Mouse (Mus musculus): ENCODE data around the gene Fignl2. TPM values are rescaled to one million over a fixed set of nuclear protein-coding genes. Genes with fewer than 3 reads are reported as not detected.

The Fignl2 gene
- polyA plus RNA-seq, 1 experiment from 2014 or later = 0.04 TPM

GRCm38 (mm10) chr15:101075150-101075549, 3.2 kb downstream of the Fignl2 start:
- no peak overlapping the region for H3K4me2 ChIP-seq (ENCODE audit: low read length)
- peaks cover 22% of the 10 kb centered on the region for H3K4me1 ChIP-seq (ENCODE audit: control insufficient read depth, insufficient read depth, low read length)
- H3K9me3 ChIP-seq (replicated peaks; ENCODE audit: control insufficient read depth, low read length, poor library complexity, severe bottlenecking) = no peaks in the 10 kb centered on the region
- no peak overlapping the region for H3K9ac ChIP-seq (ENCODE audit: low read depth, low read length)
- WGBS = 72% methylated on average over 4 of the region's 4 CpGs
- no peak overlapping the region for H3K27ac ChIP-seq (ENCODE audit: low read length)
- H3K27me3 ChIP-seq (ENCODE audit: control insufficient read depth, insufficient read depth, low read depth, low read length) = peaks cover 4% of the 10 kb centered on the region; the same call in 1 of the 2 replicates
- H3K4me3 ChIP-seq (ENCODE audit: low read depth, low read length) = no peak overlapping the region
- H3K36me3 ChIP-seq (ENCODE audit: control insufficient read depth, insufficient read depth, low read length) = no peaks in the 10 kb centered on the region
- ATAC-seq = no peak

GRCm38 (mm10) chr15:101074067-101074466, 4.3 kb downstream of the Fignl2 start:
- Histone ChIP-seq H3K27me3 (ENCODE audit: control insufficient read depth, insufficient read depth, low read depth, low read length) (peaks cover 4% of the 10 kb centered on the region; the same call in 1 of the 2 replicates), H3K9ac (ENCODE audit: low read depth, low read length) (no peak overlapping the region), H3K27ac (ENCODE audit: low read length) (no peak overlapping the region), H3K36me3 (ENCODE audit: control insufficient read depth, insufficient read depth, low read length) (no peaks in the 10 kb centered on the region), H3K4me2 (ENCODE audit: low read length) (no peak overlapping the region), H3K4me1 (ENCODE audit: control insufficient read depth, insufficient read depth, low read length) (peaks cover 25% of the 10 kb centered on the region), H3K4me3 (ENCODE audit: low read depth, low read length) (no peak overlapping the region), H3K9me3 (replicated peaks; ENCODE audit: control insufficient read depth, low read length, poor library complexity, severe bottlenecking) (no peaks in the 10 kb centered on the region)
- WGBS = 68% methylated on average over 5 of the region's 5 CpGs
- no peak for ATAC-seq

GRCm38 (mm10) chr15:101072736-101073135, 5.6 kb downstream of the Fignl2 start:
- Histone ChIP-seq H3K4me3 (ENCODE audit: low read depth, low read length) (no peak overlapping the region), H3K27ac (ENCODE audit: low read length) (no peak overlapping the region), H3K4me1 (ENCODE audit: control insufficient read depth, insufficient read depth, low read length) (peaks cover 16% of the 10 kb centered on the region), H3K27me3 (ENCODE audit: control insufficient read depth, insufficient read depth, low read depth, low read length) (no peaks in the 10 kb centered on the region), H3K36me3 (ENCODE audit: control insufficient read depth, insufficient read depth, low read length) (no peaks in the 10 kb centered on the region), H3K4me2 (ENCODE audit: low read length) (no peak overlapping the region), H3K9ac (ENCODE audit: low read depth, low read length) (no peak overlapping the region), H3K9me3 (replicated peaks; ENCODE audit: control insufficient read depth, low read length, poor library complexity, severe bottlenecking) (no peaks in the 10 kb centered on the region)
- no peak for ATAC-seq
- 74% methylated on average over 2 of the region's 2 CpGs for WGBS

- no peak overlapping the region for H3K4me2 ChIP-seq (ENCODE audit: low read length)
- no peaks in the 10 kb centered on the region for H3K27me3 ChIP-seq (ENCODE audit: control insufficient read depth, insufficient read depth, low read depth, low read length)
- no peak overlapping the region for H3K27ac ChIP-seq (ENCODE audit: low read length)
- 42% methylated on average over 5 of the region's 5 CpGs for WGBS
- no peak overlapping the region for H3K9ac ChIP-seq (ENCODE audit: low read depth, low read length)
- no peaks in the 10 kb centered on the region for H3K36me3 ChIP-seq (ENCODE audit: control insufficient read depth, insufficient read depth, low read length)
- no peak overlapping the region for H3K4me3 ChIP-seq (ENCODE audit: low read depth, low read length)
- H3K9me3 ChIP-seq (replicated peaks; ENCODE audit: control insufficient read depth, low read length, poor library complexity, severe bottlenecking) = no peaks in the 10 kb centered on the region
- no peak for ATAC-seq
- peaks cover 11% of the 10 kb centered on the region; the same call in 1 of the 2 replicates for H3K4me1 ChIP-seq (ENCODE audit: control insufficient read depth, insufficient read depth, low read length)
Observed at GRCm38 (mm10) chr15:101070762-101071161, 7.6 kb downstream of the Fignl2 start.

GRCm38 (mm10) chr15:101069641-101070190, 8.7 kb downstream of the Fignl2 start:
- no peak overlapping the region for H3K4me2 ChIP-seq (ENCODE audit: low read length)
- no peak overlapping the region for H3K9ac ChIP-seq (ENCODE audit: low read depth, low read length)
- WGBS = 46% methylated on average over 9 of the region's 9 CpGs
- H3K27ac ChIP-seq (ENCODE audit: low read length) = no peak overlapping the region
- H3K27me3 ChIP-seq (ENCODE audit: control insufficient read depth, insufficient read depth, low read depth, low read length) = no peaks in the 10 kb centered on the region
- ATAC-seq = no peak
- no peaks in the 10 kb centered on the region for H3K9me3 ChIP-seq (replicated peaks; ENCODE audit: control insufficient read depth, low read length, poor library complexity, severe bottlenecking)
- no peak overlapping the region for H3K4me3 ChIP-seq (ENCODE audit: low read depth, low read length)
- peaks cover 9% of the 10 kb centered on the region; the same call in 1 of the 2 replicates for H3K4me1 ChIP-seq (ENCODE audit: control insufficient read depth, insufficient read depth, low read length)
- no peaks in the 10 kb centered on the region for H3K36me3 ChIP-seq (ENCODE audit: control insufficient read depth, insufficient read depth, low read length)

- Histone ChIP-seq H3K4me2 (ENCODE audit: low read length) (no peak overlapping the region), H3K27me3 (ENCODE audit: control insufficient read depth, insufficient read depth, low read depth, low read length) (no peaks in the 10 kb centered on the region), H3K27ac (ENCODE audit: low read length) (no peak overlapping the region), H3K4me1 (ENCODE audit: control insufficient read depth, insufficient read depth, low read length) (peaks cover 9% of the 10 kb centered on the region; the same call in 1 of the 2 replicates), H3K9ac (ENCODE audit: low read depth, low read length) (no peak overlapping the region), H3K4me3 (ENCODE audit: low read depth, low read length) (no peak overlapping the region), H3K36me3 (ENCODE audit: control insufficient read depth, insufficient read depth, low read length) (no peaks in the 10 kb centered on the region), H3K9me3 (replicated peaks; ENCODE audit: control insufficient read depth, low read length, poor library complexity, severe bottlenecking) (no peaks in the 10 kb centered on the region)
- WGBS = 43% methylated on average over 4 of the region's 4 CpGs
- no peak for ATAC-seq
Observed at GRCm38 (mm10) chr15:101068671-101069070, 9.7 kb downstream of the Fignl2 start.

GRCm38 (mm10) chr15:101068029-101068428, 10.3 kb downstream of the Fignl2 start:
- Histone ChIP-seq H3K9ac (ENCODE audit: low read depth, low read length) (no peak overlapping the region), H3K36me3 (ENCODE audit: control insufficient read depth, insufficient read depth, low read length) (no peaks in the 10 kb centered on the region), H3K9me3 (replicated peaks; ENCODE audit: control insufficient read depth, low read length, poor library complexity, severe bottlenecking) (no peaks in the 10 kb centered on the region), H3K27ac (ENCODE audit: low read length) (no peak overlapping the region), H3K27me3 (ENCODE audit: control insufficient read depth, insufficient read depth, low read depth, low read length) (no peaks in the 10 kb centered on the region), H3K4me1 (ENCODE audit: control insufficient read depth, insufficient read depth, low read length) (peaks cover 9% of the 10 kb centered on the region; the same call in 1 of the 2 replicates), H3K4me3 (ENCODE audit: low read depth, low read length) (no peak overlapping the region), H3K4me2 (ENCODE audit: low read length) (no peak overlapping the region)
- WGBS = 40% methylated on average over 3 of the region's 3 CpGs
- no peak for ATAC-seq

GRCm38 (mm10) chr15:101066920-101067696, 11.3 kb downstream of the Fignl2 start:
- Histone ChIP-seq H3K36me3 (ENCODE audit: control insufficient read depth, insufficient read depth, low read length) (no peaks in the 10 kb centered on the region), H3K4me1 (ENCODE audit: control insufficient read depth, insufficient read depth, low read length) (peaks cover 9% of the 10 kb centered on the region; the same call in 1 of the 2 replicates), H3K9me3 (replicated peaks; ENCODE audit: control insufficient read depth, low read length, poor library complexity, severe bottlenecking) (no peaks in the 10 kb centered on the region), H3K4me2 (ENCODE audit: low read length) (no peak overlapping the region), H3K9ac (ENCODE audit: low read depth, low read length) (no peak overlapping the region), H3K4me3 (ENCODE audit: low read depth, low read length) (no peak overlapping the region), H3K27ac (ENCODE audit: low read length) (no peak overlapping the region), H3K27me3 (ENCODE audit: control insufficient read depth, insufficient read depth, low read depth, low read length) (no peaks in the 10 kb centered on the region)
- no peak for ATAC-seq
- WGBS = 22% methylated on average over 7 of the region's 9 CpGs

- no peaks in the 10 kb centered on the region for H3K27me3 ChIP-seq (ENCODE audit: control insufficient read depth, insufficient read depth, low read depth, low read length)
- no peak for ATAC-seq
- 10% methylated on average over 5 of the region's 6 CpGs for WGBS
- H3K9me3 ChIP-seq (replicated peaks; ENCODE audit: control insufficient read depth, low read length, poor library complexity, severe bottlenecking) = no peaks in the 10 kb centered on the region
- H3K9ac ChIP-seq (ENCODE audit: low read depth, low read length) = no peak overlapping the region
- H3K4me2 ChIP-seq (ENCODE audit: low read length) = no peak overlapping the region
- no peak overlapping the region for H3K4me3 ChIP-seq (ENCODE audit: low read depth, low read length)
- peaks cover 9% of the 10 kb centered on the region; the same call in 1 of the 2 replicates for H3K4me1 ChIP-seq (ENCODE audit: control insufficient read depth, insufficient read depth, low read length)
- H3K36me3 ChIP-seq (ENCODE audit: control insufficient read depth, insufficient read depth, low read length) = no peaks in the 10 kb centered on the region
- H3K27ac ChIP-seq (ENCODE audit: low read length) = no peak overlapping the region
Observed at GRCm38 (mm10) chr15:101066364-101066847, 12.0 kb downstream of the Fignl2 start.

All from midbrain, embryonic 16.5 days (tissue).